Mouse (Mus musculus) splenic B cell, adult 2 months (primary cell): ENCODE measurements at regions not wholly inside any gene's neighbourhood (a gene's known extent, or its start where the extent isn't known, plus 50 kb on each side); places are given as distances from the start of the nearest gene placed in this dataset.

Experiments used
- DNase-seq: peaks from one replicate; pipeline ENCODE4 v3.0.0-alpha.2; 2011; ENCODE audit warnings: low read depth, low spot score
- H3K27me3 ChIP-seq: 2 replicates; pipeline ENCODE4 v1.6.1; 2012; ENCODE audit warnings: mild to moderate bottlenecking, low read length, moderate library complexity, mixed read lengths; ENCODE audit not compliant: control insufficient read depth, poor library complexity, insufficient read depth, severe bottlenecking
- H3K36me3 ChIP-seq: 2 replicates; pipeline ENCODE4 v1.6.1; 2012; ENCODE audit warnings: mild to moderate bottlenecking, low read length, moderate library complexity, mixed read lengths; ENCODE audit not compliant: control insufficient read depth, poor library complexity, insufficient read depth, severe bottlenecking

DNA sequence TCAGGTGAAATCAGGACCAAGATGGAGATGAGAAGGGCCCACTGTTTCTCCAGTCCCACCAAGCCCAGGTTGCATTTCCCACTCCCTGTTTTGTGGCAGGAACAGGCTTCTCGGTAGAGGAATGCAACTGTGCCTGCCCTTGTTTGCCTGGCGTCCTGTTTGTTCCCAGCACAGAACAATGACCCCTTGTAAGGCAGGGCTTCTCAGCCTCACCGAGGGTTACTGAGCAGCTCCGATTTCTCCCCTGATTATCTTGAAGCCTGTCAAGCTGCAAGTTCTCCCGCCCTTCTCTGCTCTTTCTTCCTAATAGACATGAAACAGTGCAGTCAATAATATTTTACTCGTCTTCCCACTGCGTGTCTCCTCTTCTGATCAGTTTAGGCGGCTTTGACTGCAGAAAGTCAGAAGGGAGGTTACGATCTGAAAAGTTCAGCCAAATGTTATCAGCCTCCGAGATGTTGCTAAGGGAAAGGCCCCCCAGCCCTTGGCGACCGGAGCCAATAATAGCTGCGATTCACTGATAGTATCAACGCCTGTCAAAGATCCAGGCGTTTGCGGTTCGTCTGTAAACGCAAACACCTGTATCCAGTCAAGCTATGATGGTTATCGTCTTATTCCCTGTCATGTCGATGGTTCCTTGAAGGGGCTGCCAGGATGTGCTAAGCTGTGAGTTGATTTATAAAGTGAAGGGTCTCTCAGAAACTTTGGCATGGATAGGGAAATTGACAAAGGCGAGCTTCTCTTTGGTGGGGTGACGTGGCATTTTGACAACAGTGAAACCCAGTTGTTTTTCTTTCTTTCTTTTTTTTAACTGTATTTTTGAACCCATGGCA lies 287.7 kb upstream of the Zfp507 start:
- H3K27me3 ChIP-seq = no peaks in the 10 kb centered on the region
- DNase-seq = no peak
- no peaks in the 10 kb centered on the region for H3K36me3 ChIP-seq

DNA sequence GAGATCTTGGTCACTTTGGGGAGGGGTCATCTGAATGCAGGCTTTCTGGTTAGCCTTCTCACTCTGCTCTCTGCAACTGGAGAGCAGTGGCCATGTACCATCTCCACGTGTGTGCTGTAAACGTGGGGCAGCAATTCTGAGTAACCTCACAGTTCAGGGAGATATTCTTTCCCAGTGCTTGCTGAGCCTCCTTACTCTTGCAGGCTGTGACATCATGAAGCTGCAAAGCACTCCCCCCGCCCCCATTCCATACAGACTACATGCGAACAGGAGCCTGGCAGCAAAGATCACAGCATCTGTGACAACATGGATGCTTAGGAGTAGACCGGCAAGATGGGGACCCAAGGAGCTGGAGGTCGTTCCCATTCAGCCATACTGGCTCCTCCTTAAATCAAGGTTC lies 284.8 kb upstream of the Zfp507 start:
- H3K36me3 ChIP-seq = no peaks in the 10 kb centered on the region
- no peak for DNase-seq
- no peaks in the 10 kb centered on the region for H3K27me3 ChIP-seq

DNA sequence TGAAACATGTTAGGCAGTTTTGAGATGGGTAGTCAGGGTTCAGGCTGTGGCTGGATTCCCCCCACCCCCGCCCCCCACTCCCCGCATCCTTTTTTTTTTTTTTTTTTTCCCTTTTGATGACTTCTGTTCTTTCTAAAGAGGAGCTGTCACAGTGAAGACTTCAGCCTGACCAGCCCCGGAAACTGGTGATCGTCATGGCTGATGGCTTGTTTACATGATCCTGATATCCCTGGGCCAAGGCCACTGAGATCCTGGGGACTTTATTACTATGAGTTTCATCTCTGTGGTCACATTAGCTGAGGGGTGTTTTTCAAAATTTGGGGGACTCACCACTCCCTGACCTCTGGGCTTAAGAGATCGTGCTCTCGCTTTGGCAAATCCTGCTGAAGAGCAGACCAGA lies 275.9 kb upstream of the Zfp507 start:
- H3K27me3 ChIP-seq = no peaks in the 10 kb centered on the region
- DNase-seq = no peak
- H3K36me3 ChIP-seq = no peaks in the 10 kb centered on the region

DNA sequence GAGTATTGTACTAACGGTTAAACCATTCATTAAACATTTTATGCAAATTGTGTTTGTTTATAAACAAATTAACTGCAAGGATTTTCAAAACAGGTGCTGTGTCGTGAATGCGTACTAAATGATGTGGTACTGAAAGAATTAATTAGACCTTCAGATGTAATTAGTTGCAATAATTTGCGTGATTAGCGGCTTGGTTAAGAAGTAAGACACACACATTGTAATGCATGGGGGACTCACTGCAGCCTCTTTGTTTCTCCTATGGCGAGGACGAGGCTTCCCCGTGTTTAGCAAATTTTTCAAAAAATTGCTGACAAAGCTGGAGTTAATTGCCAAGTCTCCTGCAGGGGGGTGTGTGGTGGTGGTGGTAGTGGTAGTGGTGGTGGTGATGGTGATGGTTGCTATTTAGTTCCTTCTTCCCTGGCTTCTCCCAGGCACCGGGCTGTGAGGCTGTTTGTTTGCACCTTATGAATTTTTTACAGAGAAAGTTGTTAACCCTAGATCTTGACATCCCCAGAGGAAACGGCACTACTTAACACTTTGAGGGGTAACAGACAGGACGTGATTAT lies 275.4 kb upstream of the Zfp507 start:
- H3K27me3 ChIP-seq = no peaks in the 10 kb centered on the region
- H3K36me3 ChIP-seq = no peaks in the 10 kb centered on the region
- no peak for DNase-seq

DNA sequence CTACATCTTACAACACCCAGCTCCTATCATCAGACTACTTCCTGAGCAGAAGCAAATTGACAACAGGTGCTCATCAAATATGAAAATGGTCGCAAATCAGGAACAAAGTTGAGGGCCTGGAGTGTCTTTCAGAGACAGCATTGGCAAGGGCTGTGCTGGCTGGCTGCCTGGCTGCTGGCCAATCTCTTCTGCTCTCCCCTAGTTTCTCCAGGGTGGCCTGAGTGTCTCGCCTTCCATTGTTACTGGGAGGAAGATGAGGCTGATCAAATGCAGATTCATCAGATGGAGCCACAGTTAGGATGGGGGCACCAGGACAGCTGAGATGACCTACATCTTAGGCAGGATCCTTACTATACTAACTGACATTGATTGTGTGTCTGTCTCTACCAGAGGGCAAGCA lies 274.5 kb upstream of the Zfp507 start:
- Histone ChIP-seq H3K27me3 (no peaks in the 10 kb centered on the region), H3K36me3 (no peaks in the 10 kb centered on the region)
- DNase-seq = no peak

DNA sequence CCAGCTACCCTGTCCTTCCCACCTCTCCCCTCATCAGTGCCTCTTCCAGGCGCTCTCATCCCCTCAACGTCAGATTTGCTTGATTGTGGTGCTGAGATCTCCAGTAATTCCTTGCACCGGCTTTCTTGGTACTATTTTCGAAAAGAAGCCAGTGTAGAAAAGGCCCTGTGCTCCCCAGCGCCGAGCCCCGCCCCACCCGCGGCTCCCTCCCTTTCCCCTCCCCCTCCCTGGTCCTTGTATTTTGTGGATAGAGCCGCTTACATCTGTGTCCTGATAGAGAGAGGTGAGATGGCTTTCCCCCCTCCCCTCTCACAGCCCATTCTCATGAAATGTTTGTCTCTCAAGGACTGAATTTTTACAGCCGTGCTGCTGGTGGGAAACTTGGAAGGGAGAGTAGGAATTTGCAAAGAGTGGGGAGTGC lies 273.2 kb upstream of the Zfp507 start:
- no peaks in the 10 kb centered on the region for H3K36me3 ChIP-seq
- no peaks in the 10 kb centered on the region for H3K27me3 ChIP-seq
- DNase-seq = no peak

DNA sequence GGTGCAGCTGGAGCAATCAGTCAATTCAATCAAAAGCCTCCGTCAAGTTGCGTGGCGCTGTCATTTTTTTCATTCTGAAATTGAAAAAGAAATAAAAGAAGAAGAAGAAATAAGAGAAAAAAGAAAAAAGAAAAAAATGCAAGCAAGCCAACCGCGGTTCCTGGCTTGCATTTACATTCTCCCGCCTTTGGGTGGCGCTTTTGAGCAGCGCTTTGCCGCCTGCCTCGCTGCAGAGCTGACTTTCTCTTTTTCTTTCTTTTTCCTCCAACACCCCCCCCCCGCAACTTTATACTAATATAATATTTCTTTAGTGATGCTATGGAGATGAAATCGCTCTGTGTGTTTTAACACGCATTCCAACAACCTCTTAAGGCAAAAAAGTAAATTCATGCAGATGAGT lies 269.0 kb upstream of the Zfp507 start:
- H3K27me3 ChIP-seq = no peaks in the 10 kb centered on the region
- no peak for DNase-seq
- no peaks in the 10 kb centered on the region for H3K36me3 ChIP-seq

DNA sequence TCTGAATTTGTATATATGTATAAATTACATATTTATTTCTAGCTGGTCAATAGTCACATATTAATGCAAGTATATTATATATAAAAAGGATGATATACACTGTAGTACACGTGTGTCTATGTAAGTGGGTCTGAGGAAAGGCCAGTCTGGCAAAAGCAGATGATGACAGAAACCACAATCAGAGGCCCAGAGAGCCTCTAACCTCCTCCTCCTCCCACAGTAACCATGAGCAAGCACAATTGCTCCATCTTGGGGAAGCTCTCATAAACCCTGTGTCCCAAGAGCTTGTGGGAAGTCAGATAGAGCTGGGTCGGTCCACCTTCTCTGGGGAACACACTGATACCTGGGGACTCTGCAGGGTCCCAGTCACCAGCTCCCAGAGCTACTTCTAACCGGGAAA lies 263.9 kb upstream of the Zfp507 start:
- no peak for DNase-seq
- Histone ChIP-seq H3K36me3 (no peaks in the 10 kb centered on the region), H3K27me3 (no peaks in the 10 kb centered on the region)

DNA sequence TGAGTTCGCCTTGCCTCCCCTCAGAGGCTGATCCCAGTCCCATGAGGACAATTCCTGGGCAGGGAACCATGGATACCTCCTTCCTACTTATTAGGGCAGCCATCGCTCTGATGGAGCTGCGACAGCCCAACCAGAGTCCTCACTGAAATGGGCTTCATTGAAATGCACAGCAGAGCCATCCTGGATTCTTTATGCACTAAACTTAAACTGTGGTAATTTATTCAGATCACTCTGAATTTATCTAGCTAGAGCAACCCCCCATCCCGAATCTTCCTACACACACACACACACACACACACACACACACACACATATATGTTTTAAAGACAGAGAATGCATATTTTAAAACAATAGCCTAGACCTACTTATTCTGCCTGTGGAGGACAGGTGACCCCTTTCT lies 258.9 kb upstream of the Zfp507 start:
- Histone ChIP-seq H3K27me3 (no peaks in the 10 kb centered on the region), H3K36me3 (no peaks in the 10 kb centered on the region)
- DNase-seq = no peak

DNA sequence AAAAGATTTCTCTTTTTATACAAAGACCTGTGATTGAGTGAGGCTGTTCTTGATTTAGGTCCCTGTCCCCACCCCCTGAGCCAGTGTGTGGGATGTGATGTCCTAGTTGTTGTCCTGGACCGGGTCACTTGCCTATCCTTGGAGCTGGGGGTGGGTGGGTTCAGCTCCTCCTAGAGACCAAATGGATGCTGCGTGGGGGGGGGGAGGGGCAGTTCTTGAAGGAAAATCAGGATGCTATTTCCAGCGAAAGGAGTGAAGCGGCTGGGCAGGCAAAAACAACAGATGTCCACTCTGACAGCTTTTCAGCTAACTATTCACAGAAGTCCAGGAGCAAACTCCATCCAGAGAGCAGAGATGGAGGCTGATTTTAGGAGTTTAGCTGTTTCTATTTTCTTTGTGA lies 257.6 kb upstream of the Zfp507 start:
- no peaks in the 10 kb centered on the region for H3K27me3 ChIP-seq
- DNase-seq = no peak
- H3K36me3 ChIP-seq = no peaks in the 10 kb centered on the region

DNA sequence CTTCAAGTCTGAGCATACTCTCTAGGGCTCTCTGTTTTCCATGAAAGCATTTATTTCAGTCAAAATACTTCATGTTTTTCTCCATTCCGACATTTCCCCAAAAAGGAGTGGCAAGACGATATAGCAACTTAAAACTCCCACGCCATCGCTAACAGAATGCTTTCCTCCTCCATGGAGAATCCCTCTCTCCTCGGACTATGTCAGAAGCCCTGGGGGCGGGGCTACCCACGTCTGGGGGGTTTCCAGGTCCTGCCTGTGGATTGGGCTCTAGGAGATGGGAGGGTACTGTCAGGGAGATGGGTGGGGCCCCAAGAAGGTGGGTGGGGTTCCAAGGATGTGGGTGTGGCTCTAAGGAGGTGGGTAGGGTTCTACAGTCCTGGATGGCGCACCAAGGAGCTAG lies 243.2 kb upstream of the Zfp507 start:
- Histone ChIP-seq H3K27me3 (no peaks in the 10 kb centered on the region), H3K36me3 (no peaks in the 10 kb centered on the region)
- DNase-seq = no peak

DNA sequence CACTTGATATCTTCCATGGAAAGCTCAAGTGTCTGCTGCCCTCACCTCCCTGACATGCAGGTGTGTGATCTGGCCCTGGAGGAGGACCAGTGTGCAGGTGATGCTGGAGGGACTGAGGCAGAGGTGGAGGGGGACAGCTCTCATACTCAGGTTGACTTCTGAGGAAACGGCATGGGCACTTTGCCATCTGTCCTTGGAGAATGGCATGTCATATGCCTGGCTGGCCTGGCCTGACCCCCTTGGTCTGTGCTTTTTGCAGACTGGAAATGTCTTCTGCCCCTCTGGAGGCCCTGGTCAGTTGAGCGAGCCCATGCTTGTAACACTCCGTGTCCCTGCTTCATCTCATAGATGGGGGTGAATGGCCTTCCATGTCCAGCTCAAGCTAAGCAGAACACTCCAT lies 229.1 kb upstream of the Zfp507 start:
- DNase-seq = no peak
- Histone ChIP-seq H3K27me3 (no peaks in the 10 kb centered on the region), H3K36me3 (no peaks in the 10 kb centered on the region)

DNA sequence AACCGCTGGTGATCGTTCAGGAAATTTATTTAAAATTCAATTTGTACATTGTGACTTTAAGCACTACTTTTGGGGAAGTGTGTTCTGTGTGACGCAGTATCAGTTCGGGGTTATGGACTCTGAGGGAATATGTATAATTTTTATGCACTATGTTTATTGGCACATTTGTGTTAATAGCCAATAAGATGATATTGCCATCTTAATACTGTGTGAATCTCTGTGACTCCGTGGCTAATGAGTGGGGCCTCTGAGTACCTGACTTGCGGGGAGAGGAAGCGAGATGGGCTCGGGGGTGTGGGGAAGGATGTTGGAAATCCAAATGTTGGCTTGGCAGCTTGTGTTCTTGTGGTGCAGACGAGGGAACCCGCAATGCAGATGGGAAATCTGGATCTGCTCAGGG lies 220.2 kb upstream of the Zfp507 start:
- H3K36me3 ChIP-seq = no peaks in the 10 kb centered on the region
- no peaks in the 10 kb centered on the region for H3K27me3 ChIP-seq
- DNase-seq = no peak

DNA sequence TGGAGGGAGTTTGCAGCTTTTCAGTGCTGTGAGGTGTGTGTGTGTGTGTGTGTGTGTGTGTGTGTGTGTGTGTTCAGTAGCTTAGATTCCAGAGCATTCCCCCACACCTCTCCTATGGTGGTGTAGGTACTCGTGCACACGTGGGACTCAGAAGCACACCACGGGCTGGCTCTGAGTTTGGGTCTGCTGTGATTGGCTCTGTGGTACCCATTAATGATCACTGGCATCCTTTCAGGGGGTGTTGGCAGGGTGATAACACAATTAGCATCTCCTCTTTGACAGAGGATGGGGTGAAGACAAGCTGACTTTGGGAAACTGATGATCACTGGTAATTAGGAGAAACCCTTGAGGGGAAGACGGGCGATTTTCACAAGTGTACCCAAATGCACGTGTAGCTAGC lies 219.7 kb upstream of the Zfp507 start:
- no peaks in the 10 kb centered on the region for H3K36me3 ChIP-seq
- DNase-seq = no peak
- H3K27me3 ChIP-seq = no peaks in the 10 kb centered on the region

DNA sequence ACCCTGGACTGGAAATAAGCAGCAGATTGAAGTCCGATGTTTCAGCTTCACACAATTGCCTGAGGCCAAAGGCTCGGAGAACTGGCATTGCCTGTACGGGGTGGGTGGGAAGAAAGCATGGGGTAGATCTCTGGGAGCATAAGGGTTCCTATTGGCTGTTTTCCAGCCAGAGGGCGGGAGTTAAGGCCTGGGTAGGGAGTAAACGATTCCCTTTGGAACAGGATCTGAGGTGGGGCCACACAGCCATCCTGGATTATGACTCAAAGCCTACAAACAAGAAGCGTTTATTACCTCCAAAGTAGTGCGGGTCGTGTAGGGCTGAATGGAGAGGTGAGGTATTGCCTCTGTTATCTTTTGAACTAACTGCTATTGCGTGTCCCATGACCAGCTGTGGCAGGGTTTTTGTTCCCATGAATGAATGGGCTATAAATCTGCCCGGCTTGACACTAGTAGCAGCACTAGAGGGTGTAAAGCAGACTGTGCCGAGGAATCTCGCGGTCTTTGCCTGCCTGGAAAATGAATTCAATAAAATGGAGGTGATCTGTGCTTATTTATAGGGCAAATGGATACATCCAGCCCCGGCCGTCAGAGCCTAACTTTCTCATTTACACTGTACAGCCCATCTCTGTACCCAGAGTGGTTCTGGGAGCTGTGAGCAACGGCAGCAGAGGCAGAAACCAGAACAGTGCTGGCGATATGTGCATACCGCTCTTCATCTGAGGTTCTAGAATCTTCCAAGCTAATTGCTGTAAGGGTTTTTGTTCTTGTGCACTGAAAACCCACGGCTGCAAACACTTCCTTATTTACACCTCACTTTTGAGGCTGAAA lies 214.3 kb upstream of the Zfp507 start:
- Histone ChIP-seq H3K27me3 (no peaks in the 10 kb centered on the region), H3K36me3 (no peaks in the 10 kb centered on the region)
- DNase-seq = no peak
